Comparison of ENCODE assay signal across 1 mouse cellular context in the genomic region with DNA sequence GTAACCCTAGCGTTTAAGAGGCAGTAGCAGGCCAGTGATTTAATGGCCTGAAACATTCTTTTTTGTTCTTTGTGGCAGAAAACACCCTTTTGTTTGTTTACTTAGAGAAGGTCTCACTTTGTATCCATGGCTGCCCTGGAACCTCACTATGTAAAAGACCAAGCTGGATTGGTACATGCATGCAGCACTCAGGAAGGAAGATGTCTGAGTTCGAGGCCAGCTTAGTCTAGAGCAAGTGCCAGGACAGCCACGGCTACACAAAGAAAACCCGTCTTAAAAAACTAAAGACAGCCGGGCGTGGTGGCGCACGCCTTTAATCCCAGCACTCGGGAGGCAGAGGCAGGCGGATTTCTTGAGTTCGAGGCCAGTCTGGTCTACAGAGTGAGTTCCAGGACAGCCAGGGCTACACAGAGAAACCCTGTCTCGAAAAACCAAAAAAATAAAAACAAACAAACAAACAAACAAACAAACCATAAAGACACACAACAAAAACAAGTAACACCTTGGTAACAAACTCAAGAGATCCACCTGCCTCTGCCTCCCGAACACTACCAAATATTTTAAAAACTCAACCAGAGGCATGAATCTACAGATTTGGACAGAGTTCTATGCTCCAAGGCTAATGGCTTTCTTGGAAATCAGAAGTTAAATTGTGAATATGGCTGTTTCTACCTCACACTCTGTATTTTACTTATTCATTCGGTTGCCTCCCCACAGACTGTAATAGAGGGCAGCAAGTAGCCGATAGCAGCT.
TF ChIP-seq lines count a peak whose summit lies in the region.

No protein-coding gene starts in this region.

TF ChIP-seq in MEL, 35 proteins besides CTCF, POLR2A, EP300 and RAD21 (continued from another document):
- TF ChIP-seq ELF1 (IDR thresholded peaks at IDR 0.05; ENCODE audit: low read depth, low read length) (no peak), ETS1 (IDR thresholded peaks at IDR 0.05; ENCODE audit: low read depth, low read length) (no peak), TCF12 (IDR thresholded peaks at IDR 0.05; ENCODE audit: low read depth, low read length) (no peak), GABPA (IDR thresholded peaks at IDR 0.05; ENCODE audit: low read depth, low read length) (no peak), ZMIZ1 (IDR thresholded peaks at IDR 0.05; ENCODE audit: low read depth, low read length) (no peak)
